Mouse (Mus musculus) embryo, embryonic 9.5 days (tissue): ENCODE measurements around the gene Usp45.
"Not testable (repeated sequence)": the region's sequence is repeated elsewhere in the genome, so short reads cannot be mapped to it uniquely, and the experiment has no call there.

Experiments
- DNase-seq: peaks from one replicate; pipeline ENCODE4 v3.0.0-alpha.2; 2017; ENCODE audit errors: extremely low spot score

The Usp45 gene

DNA sequence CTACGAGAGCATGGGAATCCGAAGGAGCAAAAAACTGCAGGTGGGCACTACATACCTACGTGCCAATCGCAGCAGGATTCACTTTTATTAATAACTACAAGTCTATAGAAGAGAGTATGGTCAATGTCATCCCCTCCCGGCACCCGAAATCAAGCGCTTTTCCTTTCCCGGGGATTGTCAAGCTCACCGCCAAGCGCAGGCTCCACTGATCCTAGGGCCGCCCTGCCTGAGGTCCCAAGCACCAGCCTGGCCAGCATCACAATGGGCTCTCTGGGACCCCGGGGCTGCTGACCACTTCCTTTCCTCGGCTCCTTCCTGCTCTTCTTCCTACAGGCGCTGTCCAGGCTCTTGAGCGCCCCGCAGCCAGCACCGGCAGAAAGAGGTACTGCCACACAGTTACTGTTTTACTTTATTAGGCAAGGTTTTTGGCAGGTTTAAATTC, at the start of gene Usp45, which contains the start of gene Tstd3:
TSS of gene Usp45 (plus strand) at position 294 of the 442 bp plus-strand sequence.
TSS of gene Tstd3 (minus strand) at position 350 of the 442 bp plus-strand sequence.
- peak; percentile 80 for DNase-seq

DNA sequence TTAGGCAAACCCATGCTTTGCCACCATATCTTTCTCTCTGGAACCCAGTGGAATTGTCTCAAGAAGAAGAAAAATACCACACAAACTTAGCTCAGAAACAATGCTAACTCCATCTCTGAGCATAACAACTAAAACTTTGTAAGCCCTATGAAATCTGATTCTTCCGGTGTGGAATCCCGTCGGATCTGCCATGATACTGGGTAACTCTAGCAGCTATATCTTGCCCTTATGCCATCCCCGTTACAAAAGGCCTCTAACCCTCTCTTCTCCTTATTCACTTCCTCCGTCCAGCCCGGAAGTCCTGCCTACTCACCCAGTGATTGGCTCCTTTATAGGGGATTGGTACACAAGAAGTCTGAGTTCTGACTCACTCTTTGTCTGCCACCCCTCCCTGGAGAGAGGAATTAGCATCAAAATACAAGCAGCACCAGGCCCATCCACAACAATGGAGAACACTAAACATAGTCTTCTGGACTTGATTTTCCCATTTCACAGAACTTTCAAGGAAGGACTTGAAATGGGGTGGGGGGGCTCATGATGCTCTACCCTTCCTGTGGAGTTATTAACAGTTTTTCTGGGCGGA, 44.1 kb upstream of the Usp45 start:
- no peak for DNase-seq

DNA sequence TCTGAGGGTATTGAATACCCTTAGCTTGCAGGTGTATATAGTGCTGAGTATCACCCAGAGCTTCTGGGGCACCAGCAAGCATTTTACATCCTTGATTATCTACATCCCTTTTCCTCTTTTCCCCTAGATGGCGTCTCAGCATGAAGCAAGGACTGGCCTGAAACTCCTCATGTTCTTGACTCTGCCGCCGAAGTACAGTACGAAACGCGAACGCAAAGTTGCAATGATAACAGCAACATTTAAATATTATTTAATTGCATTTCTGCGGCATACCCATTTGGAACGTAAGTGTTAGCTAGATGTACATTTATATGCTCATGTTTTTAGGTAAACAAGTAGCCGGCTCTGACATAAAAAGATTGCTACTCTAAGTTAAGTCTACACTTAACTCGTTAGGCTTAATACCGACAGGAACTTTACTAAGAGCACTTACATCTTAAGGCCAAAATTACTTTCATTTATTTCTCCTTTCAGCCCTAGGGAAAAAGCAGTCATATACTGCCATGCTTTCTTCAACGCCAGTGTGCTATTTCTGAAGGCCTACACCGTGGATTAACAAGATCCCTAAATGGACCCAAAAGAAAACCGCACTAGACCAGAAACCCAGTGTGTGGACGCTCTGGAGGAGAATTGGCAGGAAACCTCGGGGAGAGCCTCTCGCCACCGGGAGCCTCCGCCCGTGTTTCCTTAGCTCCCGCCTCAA, 39.9 kb upstream of the Usp45 start:
- DNase-seq = peak; percentile 61

DNA sequence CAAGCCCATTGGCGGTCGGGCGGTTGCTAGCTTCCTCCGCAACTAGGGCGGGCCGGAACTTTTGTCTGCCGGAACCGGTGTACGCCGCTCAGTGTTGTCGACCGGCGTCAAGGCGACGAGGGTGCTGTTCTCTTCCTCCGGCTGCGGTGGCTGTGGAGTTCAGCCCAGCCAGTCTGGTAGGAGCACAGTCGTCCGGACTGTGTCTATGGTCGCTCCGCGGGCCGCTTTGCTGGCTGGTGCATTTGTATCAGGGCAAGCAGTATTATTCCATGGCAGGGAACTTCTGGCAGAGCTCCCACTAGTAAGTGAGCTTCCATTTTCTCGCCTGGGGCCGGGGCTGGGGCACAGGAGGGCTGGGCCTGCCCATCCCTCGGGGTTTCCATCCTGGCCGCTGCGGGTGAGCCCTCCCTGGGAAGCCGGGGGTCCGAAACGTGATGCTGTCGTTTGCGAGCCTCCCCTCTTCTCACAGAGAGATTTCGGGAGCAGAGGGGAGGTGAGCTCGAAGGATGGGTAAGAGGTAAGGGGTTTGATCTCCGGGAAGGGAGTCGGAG, 39.3 kb upstream of the Usp45 start, which contains the start of gene Ccnc:
TSS of gene Ccnc (plus strand) at position 87 of the 551 bp plus-strand sequence.
- peak; percentile 94 for DNase-seq

DNA sequence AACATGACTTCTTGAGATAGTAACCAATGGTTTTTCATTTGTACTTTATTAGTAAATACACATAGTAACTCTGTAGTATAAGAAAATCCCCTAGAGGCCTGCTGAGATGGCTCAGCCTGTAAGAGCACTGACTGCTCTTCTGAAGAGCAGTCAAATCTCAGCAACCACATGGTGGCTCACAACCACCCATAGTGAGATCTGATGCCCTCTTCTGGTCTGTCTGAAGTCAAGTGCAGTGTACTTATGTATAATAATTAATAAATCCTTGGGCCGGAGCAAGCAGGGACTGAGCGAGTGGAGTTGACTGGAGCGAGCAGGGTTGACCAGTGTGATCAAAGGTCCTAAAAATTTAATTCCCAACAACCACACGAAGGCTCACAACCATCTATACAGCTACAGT, 27.8 kb upstream of the Usp45 start:
- DNase-seq = no peak

DNA sequence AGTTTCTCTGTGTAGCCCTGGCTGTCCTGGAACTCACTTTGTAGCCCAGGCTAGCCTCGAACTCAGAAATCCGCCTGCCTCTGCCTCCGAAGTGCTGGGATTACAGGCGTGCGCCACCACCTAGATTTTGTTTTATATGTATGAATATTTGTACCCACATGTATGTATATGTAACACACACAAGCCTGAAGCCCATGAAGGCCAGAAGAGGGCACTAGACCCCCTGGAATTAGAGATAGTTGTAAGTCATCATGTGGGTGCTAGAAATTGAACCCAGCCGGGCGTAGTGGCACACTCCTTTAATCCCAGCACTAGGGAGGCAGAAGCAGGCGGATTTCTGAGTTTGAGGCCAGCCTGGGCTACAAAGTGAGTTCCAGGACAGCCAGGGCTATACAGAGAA, 22.8 kb upstream of the Usp45 start:
- not testable (repeated sequence) for DNase-seq

DNA sequence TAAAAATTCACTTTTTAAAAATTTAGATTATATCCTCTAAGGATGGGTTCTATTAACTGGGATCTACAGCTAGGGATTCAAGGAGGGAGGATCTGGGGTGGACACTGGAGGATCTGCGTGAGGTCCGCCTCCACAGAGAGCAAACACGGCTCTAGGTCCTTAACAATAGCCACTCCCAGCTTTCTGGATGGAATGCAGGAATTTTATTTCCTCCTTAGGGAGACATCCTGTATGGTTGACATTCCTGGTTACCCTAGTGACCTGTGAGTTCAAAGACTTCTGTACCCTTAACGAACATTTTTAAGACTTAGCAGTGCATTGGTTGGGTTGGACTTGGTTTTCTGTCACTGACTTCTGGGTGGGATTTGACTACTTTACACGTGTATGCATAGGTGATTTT, 21.2 kb upstream of the Usp45 start:
- no peak for DNase-seq

DNA sequence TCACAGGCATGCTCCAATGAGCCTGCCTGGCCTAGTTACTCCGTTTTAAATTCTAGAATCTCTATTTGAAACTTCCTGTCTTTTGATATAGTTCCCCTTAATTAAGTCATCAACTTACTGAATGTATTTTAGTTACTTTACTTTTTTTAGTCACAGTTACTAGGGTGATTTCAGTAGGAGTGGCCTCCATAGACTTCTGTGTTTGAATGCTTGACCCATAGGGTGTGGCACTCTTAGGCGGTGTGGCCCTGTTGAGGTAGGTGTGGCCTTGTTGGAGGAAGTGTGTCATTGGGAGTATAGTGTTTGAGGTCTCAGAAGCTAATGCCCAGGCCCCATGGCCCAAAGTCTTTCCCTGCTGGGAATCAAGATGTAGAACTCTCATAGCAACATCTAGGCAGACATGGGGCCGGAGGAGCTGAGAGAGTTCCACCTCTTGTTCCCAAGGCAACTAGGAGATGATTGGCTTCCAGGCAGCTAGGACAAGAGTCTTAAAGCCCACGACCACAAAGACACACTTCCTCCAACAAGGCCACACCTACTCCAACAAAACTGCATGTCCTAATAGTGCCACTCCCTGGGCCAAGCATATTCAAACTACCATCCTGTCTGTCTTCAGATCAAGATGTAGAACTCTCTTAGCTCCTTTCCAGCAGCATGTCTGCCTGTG, 11.7 kb upstream of the Usp45 start:
- no peak for DNase-seq

DNA sequence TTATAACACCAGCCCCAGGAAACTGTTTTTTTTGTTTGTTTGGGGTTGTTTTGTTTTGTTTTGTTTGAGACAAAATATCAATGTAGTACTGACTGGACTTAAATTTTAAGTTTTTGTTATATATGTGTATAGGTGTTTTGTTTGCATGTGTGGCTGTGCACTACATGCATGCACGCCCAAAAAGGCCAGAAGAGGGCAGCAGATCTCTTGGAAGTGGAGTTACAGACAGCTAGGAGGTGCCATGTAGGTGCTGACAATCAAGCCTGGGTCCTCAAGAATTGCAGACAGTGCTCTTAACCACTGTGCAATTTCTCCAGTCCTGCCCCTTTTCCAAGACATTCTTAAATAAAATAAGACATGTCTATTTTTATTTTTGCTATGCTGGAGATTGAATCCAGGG, 8.1 kb upstream of the Usp45 start:
- no peak for DNase-seq

DNA sequence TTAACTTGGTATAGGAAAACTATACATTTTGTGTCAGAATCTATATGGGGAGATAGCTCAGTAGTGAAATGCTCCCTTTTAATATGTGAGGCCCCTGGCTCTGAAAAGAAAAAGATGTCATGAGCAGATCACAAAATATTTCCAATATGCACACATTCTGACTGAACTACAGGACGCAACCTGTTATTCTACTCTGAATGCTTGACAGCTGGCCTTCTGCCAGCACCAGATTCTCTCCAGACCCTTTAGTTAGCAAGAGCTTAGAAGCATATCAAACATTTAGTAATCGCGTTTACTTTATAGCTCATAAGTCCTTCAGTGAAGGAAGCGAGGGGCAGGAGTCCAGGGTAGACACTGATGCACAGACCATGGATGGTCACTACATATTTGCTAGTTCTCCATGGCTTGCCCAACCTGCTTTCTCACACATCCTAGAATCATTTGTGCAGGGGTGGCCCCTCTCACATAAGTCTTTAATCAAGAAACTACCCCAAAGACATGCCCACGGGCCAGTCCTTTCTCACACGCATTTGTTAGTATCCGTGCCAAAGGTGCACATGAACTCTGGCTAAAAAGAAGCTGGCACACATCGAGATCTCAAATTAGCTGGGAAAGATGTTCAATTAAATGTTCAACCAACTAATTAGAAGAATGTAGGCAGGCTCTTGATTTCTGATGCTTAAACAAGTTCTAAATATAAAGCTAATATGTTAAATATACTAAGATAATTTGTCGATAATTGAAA, 5.4 kb upstream of the Usp45 start:
- DNase-seq = no peak

DNA sequence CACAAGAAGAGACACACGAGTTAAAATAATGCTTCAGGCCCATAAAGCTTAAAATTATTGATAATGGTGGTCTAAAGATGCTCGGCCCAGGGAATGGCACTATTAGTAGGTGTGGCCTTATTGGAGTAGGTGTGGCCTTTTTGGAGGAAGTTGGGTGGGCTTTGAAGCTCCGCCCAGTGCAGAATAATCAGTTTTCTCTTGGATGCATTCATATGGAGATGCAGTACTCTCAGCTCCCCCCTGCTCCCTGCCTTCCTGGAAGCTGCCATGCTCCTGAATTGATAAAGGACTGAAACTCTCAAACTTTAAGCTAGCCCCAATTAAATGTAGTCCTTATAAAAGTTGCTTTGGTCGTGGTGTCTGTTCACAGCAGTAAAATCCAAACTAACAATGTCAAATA, 3.1 kb upstream of the Usp45 start:
- no peak for DNase-seq

DNA sequence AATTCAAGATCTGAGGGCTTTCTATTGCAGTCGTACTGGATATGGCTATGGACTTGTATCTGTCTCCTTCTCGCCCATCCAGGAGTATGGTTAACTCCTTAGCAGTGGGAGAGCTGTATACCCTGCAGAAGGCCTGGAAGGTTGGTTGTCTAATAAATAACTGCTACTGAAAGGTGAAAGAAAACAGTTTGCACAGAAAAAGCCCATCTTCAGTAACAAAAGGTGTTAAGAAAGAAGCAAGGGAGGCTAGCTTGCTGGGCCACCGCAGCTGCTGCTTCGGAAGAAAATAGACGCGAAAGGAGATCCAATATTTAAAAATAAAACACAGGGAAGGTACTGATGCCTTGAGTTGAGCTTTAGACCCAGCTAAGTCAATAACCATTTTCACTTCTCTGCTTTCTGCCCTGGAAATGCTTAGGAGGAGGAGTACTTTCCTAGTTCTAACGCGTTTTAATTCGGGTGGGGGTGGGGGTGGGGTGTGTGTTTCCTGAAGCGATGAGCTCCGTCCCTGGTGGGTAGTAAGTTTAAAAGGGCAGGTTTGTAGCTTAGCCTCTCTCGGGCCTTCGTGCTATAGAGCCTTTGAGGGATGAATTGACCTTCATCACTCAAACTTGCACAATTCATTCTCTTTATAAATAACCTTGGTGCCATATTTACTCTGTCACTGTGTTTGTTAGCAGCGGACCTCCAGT, 639 bp upstream of the Usp45 start:
- DNase-seq = peak; percentile 19

DNA sequence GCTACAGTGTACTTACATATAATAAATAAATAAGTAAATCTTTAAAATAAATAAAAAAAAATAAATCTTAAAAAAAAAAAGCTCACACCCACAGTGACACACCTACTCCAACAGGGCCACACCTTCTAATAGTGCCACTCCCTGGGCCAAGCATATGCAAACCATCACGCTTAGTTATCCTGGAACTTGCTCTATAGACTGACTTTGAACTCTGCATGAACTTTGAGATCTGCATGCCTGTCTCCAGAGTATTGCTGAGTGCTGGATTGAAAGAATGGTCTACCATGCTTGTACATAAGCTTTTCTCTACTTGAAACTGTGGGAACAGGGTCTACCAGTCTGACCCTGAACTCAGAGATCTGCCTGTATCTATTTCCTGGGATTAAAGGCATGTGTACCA, 4.1 kb downstream of the Usp45 start:
- DNase-seq = no peak

DNA sequence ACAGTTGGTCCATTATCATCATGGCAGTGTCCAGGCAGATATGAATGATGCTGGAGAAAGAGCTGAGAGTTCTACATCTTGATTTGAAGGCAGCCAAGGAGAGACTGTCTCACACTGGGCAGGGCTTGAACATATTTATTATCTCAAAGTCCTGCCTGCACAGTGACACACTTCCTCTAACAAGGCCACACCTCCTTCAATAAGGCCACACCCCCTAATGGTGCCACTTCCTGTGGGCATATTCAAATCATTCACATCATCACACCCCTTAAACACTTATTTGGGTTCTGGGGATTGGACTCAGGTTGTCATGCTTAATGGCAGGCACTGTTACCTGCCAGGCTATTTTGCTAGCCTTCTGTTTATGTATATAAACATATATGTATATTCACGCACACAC, 5.3 kb downstream of the Usp45 start:
- no peak for DNase-seq

DNA sequence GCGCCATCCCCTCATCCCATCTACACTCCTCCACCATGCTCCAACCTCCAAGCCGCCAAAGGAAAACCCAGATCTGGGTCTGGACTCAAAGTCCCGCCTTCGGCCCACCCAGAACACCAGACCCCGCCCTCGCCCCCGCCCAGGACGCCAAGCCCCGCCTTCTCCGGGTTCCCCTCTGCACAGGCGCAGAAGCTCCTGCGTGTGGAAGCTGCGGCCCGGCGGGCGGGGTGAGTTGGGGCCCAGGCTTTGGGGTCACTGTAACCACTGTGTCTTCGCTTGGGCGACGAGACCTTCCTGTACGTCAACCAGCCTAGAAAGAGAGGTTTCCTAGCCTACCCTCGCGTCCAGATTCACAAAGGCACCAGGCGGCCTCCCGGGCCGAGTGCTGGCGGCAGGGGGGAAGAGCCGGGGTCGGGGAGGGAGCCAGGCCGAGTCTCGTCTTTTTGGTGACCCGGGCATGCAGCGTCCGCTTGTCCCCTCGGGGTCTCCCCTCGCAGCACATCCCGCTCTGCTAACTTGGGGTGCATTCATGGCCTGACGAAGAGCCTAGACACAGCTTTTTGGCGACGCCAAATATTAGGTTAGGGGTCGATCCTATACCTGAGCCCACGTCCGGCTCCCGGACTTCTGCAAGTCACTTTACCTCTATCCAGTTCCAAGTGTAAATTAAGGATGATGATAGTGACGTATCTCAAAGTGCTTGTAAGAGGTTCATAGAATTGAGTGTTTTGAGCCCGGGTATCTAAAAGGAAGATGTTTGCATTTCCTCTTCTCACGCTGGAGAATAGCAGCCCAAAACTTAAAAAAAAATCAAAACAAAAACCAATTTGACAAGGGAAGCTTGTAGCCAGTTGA, 9.4 kb downstream of the Usp45 start:
- peak; percentile 97 for DNase-seq

DNA sequence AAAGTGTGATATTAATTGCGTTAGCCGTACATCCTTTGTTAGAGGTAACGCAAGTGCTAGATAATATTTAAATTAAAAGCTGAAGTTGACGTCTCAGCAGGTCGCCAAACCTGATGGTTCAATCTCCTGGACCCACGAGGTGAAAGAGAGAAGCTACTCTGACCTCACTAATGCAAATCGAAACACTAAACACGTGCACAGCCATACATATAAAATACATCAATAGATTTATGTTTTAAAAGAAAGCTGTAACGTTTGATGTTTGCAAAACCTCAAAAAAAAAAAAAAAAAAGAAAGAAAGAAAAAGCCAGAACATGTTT, 9.9 kb downstream of the Usp45 start:
- DNase-seq = no peak

DNA sequence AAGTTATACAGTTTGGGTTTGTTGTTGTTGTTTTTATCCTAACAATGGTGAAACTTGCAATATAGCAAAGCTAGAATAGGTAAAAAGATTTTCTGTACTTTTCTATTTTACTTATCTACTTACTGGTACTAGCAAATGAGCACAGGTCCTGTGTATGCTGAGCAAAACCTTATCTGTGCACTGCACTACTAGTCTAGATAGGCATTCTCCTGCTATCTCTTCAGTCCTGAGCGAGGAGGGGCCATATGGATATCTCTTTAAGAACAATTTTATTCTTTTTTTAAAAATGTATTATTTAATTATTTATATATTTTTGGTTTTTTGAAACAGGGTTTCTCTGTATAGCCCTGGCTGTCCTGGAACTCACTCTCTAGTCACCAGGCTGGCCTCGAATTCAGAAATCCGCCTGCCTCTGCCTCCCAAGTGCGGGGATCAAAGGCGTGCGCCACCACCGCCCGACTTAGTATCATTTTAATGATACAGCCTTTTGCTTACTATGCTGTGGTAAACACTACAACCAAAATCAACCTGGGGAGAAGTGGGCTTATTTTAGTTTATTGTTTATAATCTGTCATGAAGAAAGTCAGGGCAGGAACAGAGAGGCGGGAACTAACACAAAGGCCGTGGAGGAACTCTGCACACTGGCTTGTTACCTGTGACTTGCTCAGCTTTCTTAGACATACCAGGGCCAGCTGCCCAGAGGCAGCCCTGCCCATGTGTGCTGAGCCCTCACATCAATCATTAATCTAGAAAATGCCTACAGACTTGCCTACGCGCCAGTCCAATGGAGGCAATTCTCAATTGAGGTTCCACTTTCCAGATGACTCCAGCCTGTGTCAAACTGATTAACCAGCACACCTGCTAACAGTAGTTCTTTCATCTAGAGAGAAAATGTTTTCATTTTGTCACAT, 14.1 kb downstream of the Usp45 start:
- DNase-seq = no peak

DNA sequence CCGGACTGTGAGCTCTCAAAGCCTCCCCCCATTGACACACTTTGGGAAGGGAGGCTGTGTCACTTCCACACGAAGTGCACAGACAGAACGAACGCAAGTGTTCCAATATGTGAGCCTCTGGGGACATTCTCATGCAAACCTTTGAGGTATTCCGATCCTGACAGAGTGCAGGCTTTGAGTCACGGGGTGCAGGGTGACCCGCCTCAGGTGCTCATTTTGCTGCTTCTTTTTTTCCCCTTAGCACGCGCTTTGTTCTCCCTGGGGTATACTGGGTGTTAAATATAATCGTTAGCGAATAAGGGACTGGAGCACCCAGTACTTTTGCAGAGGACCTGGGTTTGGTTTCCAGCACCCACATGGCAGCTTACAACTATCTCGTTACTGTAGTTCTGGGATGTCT, 19.3 kb downstream of the Usp45 start:
- DNase-seq = no peak

DNA sequence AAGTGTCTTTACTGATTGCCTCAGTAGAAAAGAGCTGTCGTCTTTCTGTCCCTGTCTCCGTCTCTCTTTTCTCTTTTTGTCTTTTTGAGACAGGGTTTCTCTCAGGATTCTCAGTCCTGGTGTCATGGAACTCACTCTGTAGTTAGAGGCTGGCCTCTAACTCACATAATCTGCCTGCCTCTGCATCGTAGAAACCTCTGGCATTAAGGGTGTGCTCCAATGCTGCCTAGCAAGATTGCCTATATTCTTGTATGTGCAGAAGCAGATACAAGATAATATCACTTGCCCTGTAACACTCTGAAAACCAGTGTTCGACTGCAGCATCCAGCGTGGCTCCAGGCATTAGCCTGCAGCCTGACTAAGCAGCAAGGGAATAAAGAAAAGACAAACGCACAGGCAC, 21.9 kb downstream of the Usp45 start:
- DNase-seq = no peak

DNA sequence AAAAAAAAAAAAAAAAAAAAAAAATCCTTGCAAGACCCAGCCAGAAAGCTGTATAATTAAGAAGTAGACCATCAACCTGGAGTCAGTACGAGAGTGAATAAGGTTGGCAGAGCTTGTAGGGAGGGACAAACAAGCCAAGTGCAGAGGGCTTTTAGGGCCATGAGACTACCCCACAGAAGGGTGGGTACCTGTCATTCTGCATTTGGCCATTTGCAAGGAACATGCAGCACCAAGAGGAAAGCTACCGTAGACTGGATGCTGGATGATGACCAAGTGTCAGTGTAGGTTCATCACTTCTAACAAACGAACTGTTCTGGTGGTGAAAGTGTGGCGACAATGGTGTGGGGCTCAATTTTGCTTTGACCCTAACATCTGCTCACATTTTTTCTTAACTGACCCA, 22.9 kb downstream of the Usp45 start:
- DNase-seq = no peak
